Mouse (Mus musculus) stomach, embryonic 16.5 days (tissue): ENCODE data around the gene Pdzrn4. TPM values are rescaled to one million over a fixed set of nuclear protein-coding genes. Genes with fewer than 3 reads are reported as not detected.

Experiments
- ATAC-seq: fragments of 200-750 bp; cut with Nextera tagmentation; 2 replicates; pipeline ENCODE4 v1.8.0; 2017; ENCODE audit warnings: moderate number of reproducible peaks, moderate TSS enrichment; ENCODE audit not compliant: insufficient read depth, low FRiP score
- H3K27ac ChIP-seq: fragments of 300-500 bp; sonication (generic); 2 replicates; pipeline ENCODE4 v1.5.1; 2014; ENCODE audit warnings: low read length
- H3K27me3 ChIP-seq: fragments of 300-500 bp; sonication (generic); 2 replicates; pipeline ENCODE4 v1.6.1; 2014; ENCODE audit warnings: low read length, control low read depth, mixed read lengths; ENCODE audit not compliant: control insufficient read depth, insufficient read depth
- H3K36me3 ChIP-seq: fragments of 300-500 bp; sonication (generic); 2 replicates; pipeline ENCODE4 v1.6.1; 2014; ENCODE audit warnings: low read length; ENCODE audit not compliant: control insufficient read depth, insufficient read depth
- H3K4me1 ChIP-seq: fragments of 300-500 bp; sonication (generic); 2 replicates; pipeline ENCODE4 v1.6.1; 2014; ENCODE audit warnings: low read length, control low read depth, mixed read lengths; ENCODE audit not compliant: control insufficient read depth, insufficient read depth
- H3K4me2 ChIP-seq: fragments of 300-500 bp; sonication (generic); 2 replicates; pipeline ENCODE4 v1.6.1; 2014; ENCODE audit warnings: low read depth, low read length, mixed read lengths
- H3K4me3 ChIP-seq: fragments of 300-500 bp; sonication (generic); replicated peaks from 2 replicates; pipeline ENCODE4 v1.5.1; 2014; ENCODE audit warnings: mild to moderate bottlenecking, low read length
- H3K9ac ChIP-seq: fragments of 300-500 bp; sonication (generic); 2 replicates; pipeline ENCODE4 v1.6.1; 2014; ENCODE audit warnings: low read length
- H3K9me3 ChIP-seq: fragments of 300-500 bp; sonication (generic); replicated peaks from 2 replicates; pipeline ENCODE4 v1.6.1; 2016; ENCODE audit warnings: low read length, control low read depth; ENCODE audit not compliant: control insufficient read depth
- WGBS: fragments of 180-500 bp; shearing (Covaris S2); extraction: QIAGEN DNeasy Blood & Tissue Kit; methylation state at CpG from one replicate; pipeline ENCODE4 v1.1.7; 2014; 5-methylcytosine and 5-hydroxymethylcytosine counted together
- polyA plus RNA-seq: library from polyadenylated mRNA; unstranded; fragments of >200 nt; fragmentation: Nextera tagmentation; extraction: Ambion mirVana; gene quantifications from 2 replicates; pipeline ENCODE4 v1.2.1, GENCODE M21; 2015

Pdzrn4 gene
- polyA plus RNA-seq, 1 experiment from 2014 or later: 2.7 TPM

DNA sequence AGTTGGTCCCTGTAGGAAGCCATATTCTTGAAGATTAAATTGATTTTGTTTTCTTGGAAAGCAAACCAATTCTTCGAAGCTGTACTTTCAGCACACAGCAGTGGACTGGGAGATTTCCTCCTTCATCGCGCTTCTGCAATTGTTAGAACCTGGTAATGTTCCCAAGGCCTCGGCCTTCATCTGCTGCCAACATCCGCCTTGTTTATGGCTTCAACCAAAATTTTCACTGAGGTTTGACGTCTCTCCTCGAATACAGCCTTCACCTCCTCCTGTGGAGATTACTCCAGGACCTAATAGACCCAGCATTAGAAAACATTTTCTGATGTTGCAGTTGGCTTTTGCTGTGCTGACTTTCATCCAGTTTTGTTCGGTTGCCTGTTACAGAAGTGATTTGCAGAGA, 307.5 kb downstream of the Pdzrn4 start:
- ATAC-seq: no peak
- Histone ChIP-seq H3K4me1 (no peaks in the 10 kb centered on the region), H3K27me3 (no peaks in the 10 kb centered on the region), H3K9ac (no peak overlapping the region), H3K9me3 (no peaks in the 10 kb centered on the region), H3K4me3 (no peak overlapping the region), H3K36me3 (no peaks in the 10 kb centered on the region), H3K27ac (no peak overlapping the region), H3K4me2 (no peak overlapping the region)
- 79% methylated on average over 8 of the region's 8 CpGs for WGBS

DNA sequence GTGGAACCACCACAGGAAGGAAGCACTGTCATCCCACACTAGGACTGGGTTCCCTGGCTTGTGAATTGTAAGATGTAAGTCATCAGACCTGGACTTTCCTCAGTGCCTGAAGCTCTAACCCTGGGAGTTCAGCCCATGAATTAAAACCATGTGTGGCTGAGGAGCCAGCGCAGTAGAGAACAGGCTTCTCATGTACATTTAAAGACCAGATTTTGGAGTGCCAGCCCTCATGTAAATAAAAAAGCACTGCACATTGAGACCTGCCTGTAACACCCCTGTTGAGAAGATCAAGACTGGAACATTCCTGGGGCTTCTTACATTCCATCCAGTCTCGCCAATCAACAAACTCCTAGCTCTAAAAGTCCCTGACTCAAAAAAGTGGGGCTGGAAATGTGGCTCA, 342.0 kb downstream of the Pdzrn4 start:
- no peak overlapping the region for H3K27ac ChIP-seq
- H3K4me2 ChIP-seq: no peak overlapping the region
- no peak overlapping the region for H3K9ac ChIP-seq
- no peaks in the 10 kb centered on the region for H3K9me3 ChIP-seq
- H3K36me3 ChIP-seq: no peaks in the 10 kb centered on the region
- ATAC-seq: no peak
- H3K4me3 ChIP-seq: no peak overlapping the region
- no peaks in the 10 kb centered on the region for H3K4me1 ChIP-seq
- WGBS: 70% methylated on average over 2 of the region's 2 CpGs
- no peaks in the 10 kb centered on the region for H3K27me3 ChIP-seq

DNA sequence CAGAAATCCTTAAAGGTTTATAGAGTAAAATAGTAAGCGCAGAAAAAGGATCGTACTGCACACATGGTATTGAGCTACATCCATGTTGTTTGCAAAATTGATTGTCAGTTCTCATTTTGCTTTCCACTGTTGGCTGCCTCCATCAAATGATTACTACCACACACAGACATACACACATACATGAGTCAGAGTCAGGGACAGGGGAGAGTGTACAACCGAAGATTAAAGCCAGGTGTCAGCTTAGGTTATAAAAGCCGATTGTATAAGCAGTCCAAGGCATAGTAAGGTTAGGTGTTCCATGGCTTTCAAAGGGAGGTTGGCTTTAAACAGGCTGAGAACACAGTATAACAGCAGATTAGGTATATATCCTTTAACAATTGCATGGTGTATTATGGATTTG, 343.2 kb downstream of the Pdzrn4 start:
- 87% methylated on average over 4 of the region's 4 CpGs for WGBS
- Histone ChIP-seq H3K27ac (no peak overlapping the region), H3K27me3 (no peaks in the 10 kb centered on the region), H3K4me1 (no peaks in the 10 kb centered on the region), H3K9ac (no peak overlapping the region), H3K4me2 (no peak overlapping the region), H3K9me3 (no peaks in the 10 kb centered on the region), H3K36me3 (no peaks in the 10 kb centered on the region), H3K4me3 (no peak overlapping the region)
- no peak for ATAC-seq

DNA sequence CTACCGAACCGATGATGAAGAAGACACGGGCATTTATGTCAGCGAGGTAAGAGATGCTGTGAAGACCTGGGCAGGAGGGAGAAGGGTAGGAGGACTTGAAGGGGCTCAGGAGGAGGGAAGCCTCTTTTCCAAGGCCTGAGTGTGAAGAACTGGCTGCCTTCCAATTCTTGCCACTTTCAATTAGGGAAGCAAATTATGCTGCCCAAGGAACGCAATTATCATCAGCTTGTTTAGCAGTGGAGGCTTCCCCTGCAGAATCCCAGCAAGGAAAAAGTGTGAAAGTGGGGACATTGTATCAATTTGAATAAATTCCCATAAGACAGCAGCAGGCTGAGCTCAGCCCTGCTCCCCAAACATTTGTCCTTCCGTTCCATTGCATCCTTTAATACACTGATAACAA, 346.9 kb downstream of the Pdzrn4 start:
- H3K4me3 ChIP-seq: no peak overlapping the region
- H3K27ac ChIP-seq: no peak overlapping the region
- no peaks in the 10 kb centered on the region for H3K9me3 ChIP-seq
- no peak for ATAC-seq
- H3K27me3 ChIP-seq: no peaks in the 10 kb centered on the region
- H3K4me1 ChIP-seq: no peaks in the 10 kb centered on the region
- no peak overlapping the region for H3K9ac ChIP-seq
- no peak overlapping the region for H3K4me2 ChIP-seq
- 73% methylated on average over 6 of the region's 6 CpGs for WGBS
- H3K36me3 ChIP-seq: no peaks in the 10 kb centered on the region

DNA sequence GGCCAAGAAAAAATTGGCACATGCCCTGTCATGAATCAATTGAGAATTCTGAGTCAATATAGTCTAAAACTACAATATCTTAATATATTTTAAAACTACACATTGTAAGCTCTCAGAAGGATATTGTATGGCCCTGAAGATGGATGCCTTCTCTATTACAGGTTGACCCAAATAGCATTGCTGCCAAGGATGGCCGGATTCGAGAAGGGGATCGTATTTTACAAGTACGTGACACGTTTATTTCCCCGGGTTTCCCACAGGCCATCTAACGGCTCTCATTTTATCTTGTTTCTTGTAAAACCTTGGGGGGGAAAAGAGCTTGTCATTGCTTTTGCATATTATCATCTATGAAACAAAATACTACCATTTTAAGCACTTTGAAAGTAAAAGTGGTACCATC, 349.4 kb downstream of the Pdzrn4 start:
- no peaks in the 10 kb centered on the region for H3K9me3 ChIP-seq
- no peak overlapping the region for H3K4me3 ChIP-seq
- no peak for ATAC-seq
- no peak overlapping the region for H3K4me2 ChIP-seq
- no peaks in the 10 kb centered on the region for H3K36me3 ChIP-seq
- H3K9ac ChIP-seq: no peak overlapping the region
- WGBS: 64% methylated on average over 7 of the region's 7 CpGs
- no peaks in the 10 kb centered on the region for H3K27me3 ChIP-seq
- no peak overlapping the region for H3K27ac ChIP-seq
- no peaks in the 10 kb centered on the region for H3K4me1 ChIP-seq

DNA sequence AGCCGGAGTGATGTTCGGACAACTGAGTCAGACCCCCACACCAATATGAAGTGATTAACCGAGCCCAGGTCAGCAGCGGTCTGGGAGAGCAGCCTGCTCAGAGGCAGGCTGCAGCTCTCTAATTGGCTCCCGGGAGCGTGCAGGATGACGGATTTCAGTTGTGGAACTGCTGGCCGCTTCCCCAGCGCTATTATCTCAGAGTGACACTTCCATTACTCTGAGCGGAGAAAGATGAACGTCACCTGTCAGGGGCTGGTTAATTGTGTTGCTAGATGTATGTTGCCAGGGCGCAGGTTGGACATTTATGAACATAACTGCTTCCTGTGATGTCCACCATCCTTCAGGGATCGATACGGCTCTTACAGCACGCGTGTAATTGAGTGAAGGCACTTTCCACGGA, 355.5 kb downstream of the Pdzrn4 start:
- no peak for ATAC-seq

DNA sequence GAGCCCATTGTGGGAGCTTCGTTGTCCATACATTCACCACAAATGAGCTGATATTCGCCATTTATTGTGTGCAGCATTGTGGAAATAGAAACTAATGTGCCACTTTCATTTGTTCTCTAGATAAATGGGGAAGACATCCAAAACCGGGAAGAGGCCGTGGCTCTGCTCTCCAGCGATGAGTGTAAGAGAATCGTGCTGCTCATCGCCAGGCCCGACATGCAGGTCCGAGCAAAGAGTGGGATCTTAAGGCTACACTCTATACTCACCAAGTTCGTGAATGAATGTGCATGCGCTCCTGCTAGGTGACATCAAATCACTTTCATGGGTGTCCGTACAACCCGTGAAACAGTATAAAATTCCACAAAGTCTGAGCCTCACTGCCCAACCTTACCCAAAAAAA, 355.9 kb downstream of the Pdzrn4 start:
- ATAC-seq: no peak
- 87% methylated on average over 13 of the region's 13 CpGs for WGBS

More for the DNA sequence above, 355.5 kb downstream of the Pdzrn4 start:
- Histone ChIP-seq H3K4me2 (no peak overlapping the region), H3K36me3 (no peaks in the 10 kb centered on the region), H3K27ac (no peak overlapping the region), H3K27me3 (no peaks in the 10 kb centered on the region), H3K9me3 (no peaks in the 10 kb centered on the region), H3K4me1 (no peaks in the 10 kb centered on the region), H3K9ac (no peak overlapping the region), H3K4me3 (no peak overlapping the region)
- WGBS: 54% methylated on average over 17 of the region's 17 CpGs

DNA sequence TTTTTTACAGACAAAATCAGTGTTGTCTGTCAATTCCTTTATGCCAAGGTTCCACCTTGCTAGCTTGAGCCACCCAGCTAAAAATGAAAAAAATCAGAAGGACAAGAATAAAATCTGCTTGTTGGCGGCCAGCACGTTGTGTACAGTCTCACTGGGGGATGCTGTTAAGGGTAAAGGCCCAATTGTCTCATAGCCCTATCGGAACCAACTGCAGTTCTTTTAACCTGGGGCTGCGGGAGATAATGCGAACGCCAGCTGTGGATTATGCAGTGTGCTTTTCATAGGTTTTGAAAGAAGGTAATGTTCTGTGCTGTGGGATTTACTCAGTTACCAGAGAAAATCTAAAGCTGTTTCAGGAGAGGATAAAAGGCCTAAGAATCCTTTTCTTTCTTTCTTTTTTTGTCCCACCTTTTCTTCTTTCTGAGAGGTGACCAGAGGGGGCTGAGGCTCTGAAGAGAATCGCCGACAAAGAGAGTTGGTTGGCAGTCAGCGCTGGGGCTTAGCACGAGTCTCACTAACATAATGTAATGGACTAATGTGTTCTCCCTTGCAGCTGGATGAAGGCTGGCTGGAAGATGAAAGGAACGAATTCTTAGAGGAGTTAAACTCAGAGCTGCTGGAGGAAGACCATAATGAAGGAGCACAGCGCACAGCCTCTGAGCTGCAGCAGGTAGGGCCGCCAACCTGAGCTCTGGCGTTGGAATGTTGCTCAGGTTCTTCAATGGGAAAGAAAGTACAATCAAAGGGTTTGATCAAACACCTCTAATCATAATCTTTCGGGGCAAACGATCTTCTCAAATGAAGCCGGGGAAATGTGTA, 360.6 kb downstream of the Pdzrn4 start:
- H3K4me1 ChIP-seq: no peaks in the 10 kb centered on the region
- no peak overlapping the region for H3K4me3 ChIP-seq
- no peak overlapping the region for H3K4me2 ChIP-seq
- H3K9ac ChIP-seq: no peak overlapping the region
- no peaks in the 10 kb centered on the region for H3K9me3 ChIP-seq
- H3K27me3 ChIP-seq: no peaks in the 10 kb centered on the region
- no peak overlapping the region for H3K27ac ChIP-seq
- ATAC-seq: no peak
- H3K36me3 ChIP-seq: no peaks in the 10 kb centered on the region
- WGBS: 65% methylated on average over 17 of the region's 17 CpGs

More for the DNA sequence above, 355.9 kb downstream of the Pdzrn4 start:
- H3K9me3 ChIP-seq: no peaks in the 10 kb centered on the region
- no peak overlapping the region for H3K9ac ChIP-seq
- H3K27ac ChIP-seq: no peak overlapping the region
- no peaks in the 10 kb centered on the region for H3K36me3 ChIP-seq
- no peaks in the 10 kb centered on the region for H3K27me3 ChIP-seq
- H3K4me2 ChIP-seq: no peak overlapping the region
- H3K4me1 ChIP-seq: no peaks in the 10 kb centered on the region
- no peak overlapping the region for H3K4me3 ChIP-seq

DNA sequence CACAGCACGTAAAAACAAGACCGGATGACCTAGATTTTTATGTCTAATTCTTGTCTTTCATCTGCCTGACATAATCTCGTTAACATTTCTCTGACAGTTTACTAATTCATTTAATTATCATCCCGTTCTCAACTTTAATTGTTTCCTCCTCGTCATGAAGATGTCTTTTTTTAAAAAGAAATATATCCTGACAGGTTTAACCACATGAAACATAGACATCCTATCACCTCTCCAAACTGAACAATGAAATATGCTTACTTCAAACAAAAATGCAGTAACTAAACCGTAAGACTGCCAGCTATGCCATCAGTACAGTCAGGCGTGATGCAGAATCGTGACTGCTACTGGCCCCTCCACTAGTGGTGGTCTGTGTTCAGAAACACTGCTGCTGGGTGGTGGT, 362.3 kb downstream of the Pdzrn4 start:
- no peaks in the 10 kb centered on the region for H3K27me3 ChIP-seq
- no peak overlapping the region for H3K4me3 ChIP-seq
- H3K4me1 ChIP-seq: no peaks in the 10 kb centered on the region
- H3K36me3 ChIP-seq: no peaks in the 10 kb centered on the region
- H3K27ac ChIP-seq: no peak overlapping the region
- no peak for ATAC-seq
- WGBS: 82% methylated on average over 8 of the region's 8 CpGs
- H3K9ac ChIP-seq: no peak overlapping the region
- H3K4me2 ChIP-seq: no peak overlapping the region
- no peaks in the 10 kb centered on the region for H3K9me3 ChIP-seq
